Mouse (Mus musculus): ENCODE results near the gene Mastl.

DNA sequence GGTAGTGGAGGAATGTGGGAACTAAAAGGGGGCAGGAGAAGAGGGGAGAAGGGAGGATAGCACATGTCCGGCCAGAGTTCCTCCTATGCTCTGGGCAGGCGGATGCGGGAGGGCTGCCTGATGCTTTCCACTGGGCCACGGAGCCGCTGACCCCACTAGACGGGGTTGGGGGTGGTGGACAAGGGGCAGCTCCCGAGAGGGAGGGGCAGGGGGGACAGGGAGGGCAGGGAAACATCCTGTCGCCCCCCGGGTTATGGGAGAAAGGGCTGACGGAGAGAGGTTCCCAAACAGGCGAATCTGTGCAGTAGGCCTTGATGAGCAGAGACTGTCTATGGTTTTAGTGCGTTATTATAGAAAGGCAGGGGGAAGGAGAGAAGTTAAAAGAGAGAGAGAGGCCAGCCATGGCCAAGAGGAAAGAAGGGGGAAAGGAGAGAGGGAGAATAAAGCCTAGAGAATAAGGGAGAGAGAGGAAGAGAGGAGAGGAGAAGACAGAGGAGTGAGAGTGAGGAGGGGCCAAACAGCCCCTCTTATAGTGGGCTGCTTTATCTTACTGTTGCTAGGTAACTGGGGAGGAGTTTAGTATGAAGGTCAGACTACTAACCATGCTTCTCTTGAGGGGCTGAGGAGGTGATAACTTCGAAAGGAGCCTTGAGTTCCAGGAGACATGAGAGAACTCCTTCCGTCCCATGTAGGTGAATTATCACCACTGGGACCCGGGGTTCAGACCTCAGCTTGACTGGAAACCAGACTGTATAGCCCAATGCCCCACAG lies 47.3 kb upstream of the Mastl start:
- TF ChIP-seq CTCF (IDR thresholded peaks at IDR 0.05; ENCODE audit: control insufficient read depth, insufficient read depth, low read length): no peak
- TF ChIP-seq POLR2A (IDR thresholded peaks at IDR 0.05; ENCODE audit: borderline replicate concordance, control insufficient read depth, low read depth, low read length): no peak
